Mouse (Mus musculus) urinary bladder, postnatal 10 days (tissue): ENCODE results near the gene Kdm2a.
A peak's percentile ranks its signal among the peaks of the same experiment; 100 is the strongest.

Experiments
- DNase-seq: peaks from one replicate; pipeline ENCODE4 v3.0.0; 2022; ENCODE audit warnings: low spot score

Kdm2a gene

DNA sequence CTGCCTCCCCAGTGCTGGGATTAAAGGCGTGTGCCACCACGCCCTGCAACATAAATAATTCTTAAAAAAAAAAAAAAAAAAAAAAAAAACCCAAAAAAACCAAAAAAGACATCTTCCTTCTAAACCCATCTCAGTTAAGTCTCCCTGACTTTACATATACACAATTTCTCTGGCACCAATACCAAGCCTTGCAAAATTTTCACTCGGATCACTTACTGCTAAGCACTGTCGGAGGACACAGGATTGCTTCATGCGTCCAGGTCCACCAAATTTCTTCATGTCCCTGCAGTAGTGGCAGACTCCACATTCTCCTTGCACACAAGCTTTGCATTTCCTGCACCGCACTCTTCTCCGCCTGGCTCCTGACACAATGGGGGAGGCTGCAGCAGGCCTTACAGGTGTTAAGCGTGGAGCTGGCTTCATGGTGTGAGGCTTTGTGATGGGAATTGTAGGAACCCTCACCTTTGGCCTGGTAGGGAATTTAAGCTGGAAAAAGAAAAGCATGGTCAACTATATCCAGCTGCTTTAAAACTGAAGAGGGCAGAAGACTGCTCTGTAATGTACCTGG lies 69.3 kb downstream of the Kdm2a start:
- DNase-seq: no peak

DNA sequence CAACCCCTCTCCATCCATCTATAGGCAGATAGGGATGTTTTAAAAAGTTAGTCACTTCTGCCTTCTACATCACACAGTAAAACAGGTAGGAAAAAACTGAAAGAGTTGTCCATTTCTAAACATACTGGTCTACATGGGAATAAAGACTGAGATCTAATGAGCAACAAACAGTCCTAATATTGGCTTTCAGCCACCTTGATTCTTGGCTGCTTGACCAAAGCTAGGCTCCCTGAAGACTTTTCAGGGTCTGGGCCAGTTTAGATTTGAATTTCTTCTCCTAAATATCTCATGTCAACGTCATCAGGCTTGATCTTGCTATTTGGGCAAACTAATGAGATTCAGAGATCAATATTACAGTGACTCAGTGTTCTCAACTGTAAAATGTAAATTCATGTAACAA lies 71.2 kb downstream of the Kdm2a start:
- DNase-seq: no peak

DNA sequence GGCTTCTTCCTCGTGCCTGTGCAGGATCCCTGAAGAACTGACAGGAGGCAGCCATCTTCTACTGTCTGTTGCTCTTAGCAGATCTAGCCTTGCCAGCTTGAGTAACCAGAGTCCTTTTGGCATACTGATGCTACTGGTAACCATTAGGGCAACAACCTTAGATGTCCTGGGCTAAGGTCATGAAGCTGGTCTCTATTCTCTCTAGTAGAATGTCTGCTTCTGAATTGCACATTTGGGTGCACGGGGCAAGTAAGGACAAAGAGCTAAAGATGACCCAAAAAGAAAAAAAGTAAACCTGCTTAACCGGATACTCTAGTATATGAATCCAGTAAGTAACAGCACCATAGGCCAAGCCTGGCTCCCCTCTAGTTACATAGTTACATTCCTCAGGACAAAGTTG lies 72.0 kb downstream of the Kdm2a start:
- DNase-seq: no peak

DNA sequence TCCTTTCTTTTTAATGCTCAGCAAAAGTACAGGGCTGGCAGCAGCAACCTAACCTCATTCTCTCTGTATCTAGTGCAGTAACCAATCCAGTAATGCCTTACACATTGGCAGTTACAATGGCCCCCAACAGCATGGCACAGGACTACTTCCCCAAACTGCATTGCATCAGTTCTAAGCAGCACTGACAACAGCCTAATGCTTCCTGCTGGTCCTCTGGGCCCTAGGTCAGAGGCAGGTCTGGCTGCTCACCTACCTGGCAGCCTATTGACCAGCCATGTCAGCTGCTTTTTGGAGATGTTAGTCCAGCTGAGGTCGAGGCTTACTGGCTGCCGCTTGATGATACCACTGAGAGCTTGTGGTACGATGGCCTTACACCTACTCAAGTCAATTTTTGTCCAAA lies 76.0 kb downstream of the Kdm2a start:
- DNase-seq: no peak

DNA sequence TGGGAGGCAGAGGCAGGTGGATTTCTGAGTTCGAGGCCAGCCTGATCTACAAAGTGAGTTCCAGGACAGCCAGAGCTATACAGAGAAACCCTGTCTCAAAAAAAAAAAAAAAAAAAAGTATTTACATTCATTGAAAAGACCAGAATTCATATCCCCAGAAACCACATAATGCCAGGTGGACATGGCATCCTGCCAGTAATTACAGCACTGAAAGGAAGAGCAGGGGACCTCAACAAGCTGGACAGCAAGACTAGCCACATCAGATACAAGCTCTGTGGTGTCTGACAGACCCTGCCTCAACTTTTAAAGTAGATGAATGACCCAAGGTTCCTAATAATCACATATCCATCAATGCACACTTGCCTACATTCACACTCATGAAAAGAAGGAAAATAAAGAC lies 76.5 kb downstream of the Kdm2a start:
- DNase-seq: no peak

DNA sequence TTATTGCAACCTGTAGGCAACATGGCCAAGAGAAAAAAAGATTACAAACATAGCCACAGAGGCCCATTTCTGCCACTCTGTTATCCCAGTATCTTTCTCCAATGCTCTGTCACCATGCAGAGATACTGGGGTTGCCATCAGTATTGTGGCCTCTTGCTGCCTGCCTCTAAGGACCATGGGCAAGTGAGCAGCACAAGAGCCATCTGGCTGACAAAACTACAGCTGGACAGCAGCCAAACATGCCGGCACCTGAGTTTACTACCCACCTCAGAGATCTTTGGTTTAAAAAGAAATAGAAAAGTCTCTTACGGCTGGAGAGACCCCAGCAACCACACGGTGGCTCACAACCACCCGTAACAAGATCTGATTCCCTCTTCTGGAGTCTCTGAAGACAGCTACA lies 78.8 kb downstream of the Kdm2a start:
- no peak for DNase-seq

DNA sequence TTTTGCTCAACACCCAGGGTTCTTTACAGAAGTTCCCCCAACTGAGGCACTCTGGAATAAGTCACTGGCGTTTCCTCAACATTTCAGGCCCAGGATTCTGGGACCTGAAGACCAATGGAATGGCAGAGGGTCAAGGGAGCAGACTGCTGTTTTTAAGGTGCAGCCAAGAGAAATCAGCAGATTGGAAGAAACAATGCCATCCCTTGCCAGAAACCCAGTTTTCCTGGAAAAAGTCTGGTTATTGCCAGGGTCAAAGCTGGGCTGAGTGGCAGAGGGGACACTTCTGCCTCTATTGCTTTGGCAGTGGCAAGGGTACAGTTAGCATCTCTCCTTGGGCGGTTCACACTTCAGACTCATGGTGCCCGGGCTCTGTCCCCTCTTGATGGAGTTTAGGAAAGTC lies 80.9 kb downstream of the Kdm2a start:
- DNase-seq: no peak

DNA sequence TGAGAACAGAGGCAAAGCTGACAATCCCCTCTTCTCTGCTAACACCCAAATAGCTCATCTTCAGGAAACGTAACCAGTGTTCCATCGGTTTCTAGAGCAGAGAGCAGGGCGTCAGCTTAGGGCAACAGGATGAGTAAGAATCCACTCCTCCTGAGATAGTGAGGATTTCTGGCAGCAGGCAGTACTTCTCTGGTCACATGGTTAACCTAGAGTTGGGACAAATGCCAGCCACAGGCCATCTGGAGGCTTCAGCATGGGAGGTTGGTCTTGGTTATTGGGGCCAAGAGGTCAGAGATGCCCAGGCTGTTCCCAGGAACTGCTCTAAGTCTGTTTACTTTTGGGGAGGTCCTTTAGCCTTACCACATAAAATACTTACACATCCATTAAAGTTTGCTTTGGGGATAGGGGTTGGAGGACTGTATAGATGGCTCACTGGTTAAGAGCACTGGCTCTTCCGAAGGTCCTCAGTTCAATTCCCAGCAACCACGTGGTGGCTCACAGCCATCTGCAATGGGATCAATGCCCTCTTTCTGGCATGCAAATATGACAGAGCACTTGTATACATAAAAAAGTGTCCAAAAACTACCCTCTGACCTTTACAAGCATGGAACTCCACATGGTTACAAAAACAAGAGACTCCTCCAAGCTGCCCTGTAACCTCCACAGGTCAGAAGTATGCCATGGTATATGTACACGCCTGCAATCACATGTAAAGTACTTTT lies 82.7 kb downstream of the Kdm2a start:
- DNase-seq: no peak

DNA sequence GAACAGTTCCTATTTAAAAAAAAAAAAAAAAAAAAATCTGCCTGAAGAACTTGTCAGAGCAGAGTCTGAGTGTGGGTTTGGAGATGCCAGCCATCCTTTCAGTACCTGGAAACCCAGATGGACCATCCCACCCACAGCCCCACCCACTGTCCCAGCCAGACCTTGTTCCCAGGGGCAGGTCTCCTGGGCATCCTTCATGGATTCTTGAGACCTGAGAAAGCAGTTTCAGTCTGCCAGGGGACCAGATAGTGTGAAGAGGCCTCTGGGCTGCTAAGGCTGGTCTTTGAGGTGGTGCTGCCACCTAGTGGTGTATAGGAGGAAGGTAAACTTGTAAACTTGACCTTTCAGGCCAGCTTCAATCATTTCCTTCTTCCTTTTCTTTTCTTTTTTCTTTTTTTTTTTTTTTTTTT lies 88.3 kb downstream of the Kdm2a start:
- no peak for DNase-seq

DNA sequence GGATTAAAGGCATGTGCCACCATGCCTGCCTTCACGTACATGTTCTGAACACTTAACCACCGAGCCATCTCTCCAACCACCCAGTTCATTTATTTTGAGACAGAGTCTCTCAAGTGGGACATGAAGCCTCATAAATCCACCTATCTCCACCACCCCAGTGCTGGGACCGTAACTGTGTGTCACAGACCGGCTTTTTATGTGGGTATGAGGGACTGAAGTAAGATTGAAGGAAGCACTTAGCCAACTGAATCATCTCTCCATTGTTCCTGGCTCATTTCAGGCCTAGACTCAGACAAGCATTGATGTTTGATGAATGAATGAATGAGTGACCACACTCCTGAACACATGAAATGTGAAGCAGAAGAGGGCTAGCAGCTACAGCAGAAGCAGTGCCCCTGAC lies 88.8 kb downstream of the Kdm2a start:
- no peak for DNase-seq

DNA sequence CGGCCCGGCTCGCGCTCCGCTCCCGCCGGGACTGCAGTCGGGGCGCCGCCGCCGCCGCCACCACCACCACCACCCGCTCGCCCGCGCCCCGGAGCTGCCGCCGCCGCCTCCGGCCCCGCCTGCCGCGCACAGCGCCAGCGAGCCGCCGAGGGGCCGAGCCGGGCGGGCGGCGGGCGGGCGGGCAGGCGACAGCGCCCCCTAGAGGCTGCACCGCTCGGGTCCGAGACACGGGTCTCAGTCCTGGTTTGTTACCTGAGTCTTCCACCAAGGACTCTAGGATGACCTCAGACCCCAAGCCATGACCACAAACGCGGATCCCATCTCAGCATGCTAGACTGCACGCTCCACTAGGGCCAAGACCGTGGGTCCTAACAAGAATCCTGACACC lies 91.9 kb downstream of the Kdm2a start, which contains the start of gene Grk2:
Gene Grk2, minus strand, starts transcription at position 33 of the 388 bp plus-strand sequence.
- peak; percentile 52 for DNase-seq

DNA sequence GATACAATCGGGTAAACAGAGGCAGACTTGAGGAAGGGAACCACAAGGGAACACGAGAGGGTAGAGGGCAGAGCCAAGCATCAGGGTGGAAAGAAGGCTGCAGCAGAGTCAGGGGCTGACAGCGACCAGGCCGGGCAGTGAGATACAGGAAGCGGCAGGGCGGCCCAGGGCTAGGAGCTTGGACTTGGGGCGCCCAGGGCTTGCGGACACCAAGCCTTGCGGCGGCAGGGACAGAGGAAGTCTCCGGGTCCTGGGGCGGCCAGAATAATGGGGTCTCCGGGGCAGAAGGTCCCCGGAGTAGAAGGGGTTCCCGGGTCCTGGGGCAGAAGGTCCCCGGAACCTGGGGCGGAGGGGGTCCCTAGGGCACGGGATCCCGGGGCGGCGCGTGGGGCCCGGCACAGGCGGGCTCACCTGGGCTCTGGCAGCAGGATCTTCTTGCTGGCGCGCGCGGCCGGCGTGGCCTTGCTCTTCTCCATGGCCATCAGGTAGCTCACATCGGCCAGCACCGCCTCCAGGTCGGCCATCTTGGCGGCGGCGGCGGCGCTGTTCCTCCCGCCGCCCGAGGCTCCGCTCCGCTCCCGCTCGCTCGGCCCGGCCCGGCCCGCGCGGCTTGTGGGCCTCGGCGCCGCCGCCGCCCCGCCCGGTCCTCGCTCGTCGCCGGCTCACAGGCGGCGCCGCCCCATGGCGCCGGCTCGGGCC lies 92.4 kb downstream of the Kdm2a start:
- DNase-seq: no peak

DNA sequence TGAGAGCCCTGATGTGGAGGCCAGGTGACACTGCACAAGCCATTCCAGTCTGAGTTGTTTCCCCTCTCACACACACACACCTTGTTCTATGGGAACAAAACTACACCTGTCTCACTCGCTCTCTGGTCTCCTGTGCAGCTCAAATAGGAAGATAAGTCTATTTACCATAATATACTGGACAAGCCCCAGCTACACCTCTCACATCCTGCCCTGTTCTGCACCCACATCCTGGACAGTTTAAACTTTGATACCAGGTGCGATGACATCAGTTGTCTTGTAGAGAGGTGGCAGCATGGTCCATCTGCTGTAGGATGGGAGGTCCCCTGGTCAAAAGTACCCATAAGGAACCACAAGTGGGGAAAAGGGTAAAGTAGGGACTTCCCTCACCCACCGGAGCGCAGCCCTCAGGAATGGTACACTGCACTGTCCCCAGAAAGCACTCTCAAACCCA lies 93.2 kb downstream of the Kdm2a start:
- no peak for DNase-seq

DNA sequence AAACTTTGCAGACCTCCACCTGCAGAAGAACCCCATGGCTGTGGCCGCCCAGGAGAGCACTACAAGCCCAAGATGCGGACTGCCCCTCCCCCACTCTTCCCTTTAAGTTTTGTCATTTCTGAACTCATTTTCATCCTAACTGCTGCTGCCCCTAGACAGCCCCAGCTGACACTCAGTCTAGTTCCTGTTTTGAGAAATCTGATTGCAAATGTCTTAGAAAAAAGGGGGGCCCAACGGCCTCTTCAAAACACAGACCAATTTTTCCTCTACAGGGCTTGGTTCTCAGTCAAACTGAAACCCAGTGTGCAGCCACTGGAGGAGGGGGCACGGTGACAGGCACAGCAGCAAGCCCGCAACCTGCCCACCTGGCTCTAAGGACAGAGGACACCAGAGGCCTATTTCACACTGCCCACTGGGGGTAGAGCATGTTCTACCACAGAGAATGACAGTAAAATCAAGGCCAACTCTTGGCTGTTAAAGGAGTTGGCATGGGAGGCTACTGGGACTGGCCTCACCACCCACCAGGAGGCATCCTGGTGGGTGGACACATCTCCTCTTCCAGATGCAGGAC lies 93.7 kb downstream of the Kdm2a start:
- DNase-seq: no peak

DNA sequence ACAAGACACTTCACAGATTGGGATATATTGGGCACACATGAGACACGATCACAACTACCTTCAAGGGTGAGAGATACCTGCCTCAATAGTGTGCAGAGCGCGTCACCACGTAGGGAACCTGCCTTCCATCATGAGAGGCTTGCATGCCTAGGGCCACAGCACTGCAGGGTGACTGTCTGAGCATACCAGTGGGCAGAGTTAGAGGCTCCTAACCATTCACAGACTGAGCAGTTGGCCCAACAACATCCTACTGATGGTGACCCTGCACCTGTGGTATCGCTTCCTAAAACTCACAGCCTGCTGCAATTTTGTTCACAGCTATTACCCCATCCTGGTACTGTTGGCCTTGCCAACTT lies 94.5 kb downstream of the Kdm2a start:
- no peak for DNase-seq

DNA sequence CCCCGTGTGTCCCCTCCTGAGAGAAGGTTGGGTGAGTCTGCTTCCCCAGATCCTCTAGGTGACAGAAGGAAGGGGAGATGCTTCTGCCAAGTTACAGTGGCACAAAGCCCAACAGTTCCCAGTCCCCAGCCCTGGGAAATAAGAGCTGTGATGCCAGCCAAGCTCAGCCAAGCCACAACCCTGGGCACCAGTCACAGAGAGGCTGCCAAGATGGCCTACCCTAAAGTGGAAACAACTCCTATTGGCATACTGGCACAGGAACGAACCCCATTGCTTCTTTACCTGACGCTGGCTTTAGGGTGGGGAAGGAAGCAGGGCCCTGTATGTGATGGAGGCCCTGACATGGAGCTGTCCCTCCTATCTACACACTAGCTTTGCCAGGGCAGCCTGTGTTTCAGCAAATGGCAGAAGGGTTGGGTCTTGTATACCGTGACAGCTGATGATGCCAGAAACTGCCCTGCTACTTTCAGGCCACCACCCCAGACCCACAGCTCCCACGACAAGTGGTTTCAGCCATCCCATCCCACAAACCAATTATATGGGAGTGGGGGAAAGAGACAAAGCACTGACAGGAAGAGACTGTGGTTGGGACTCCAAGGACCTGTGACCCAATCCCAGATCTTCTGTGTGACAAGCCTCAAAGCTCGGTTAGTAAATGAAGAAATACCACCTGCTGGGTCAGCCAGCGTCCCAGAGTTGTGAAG lies 95.0 kb downstream of the Kdm2a start:
- DNase-seq: no peak

DNA sequence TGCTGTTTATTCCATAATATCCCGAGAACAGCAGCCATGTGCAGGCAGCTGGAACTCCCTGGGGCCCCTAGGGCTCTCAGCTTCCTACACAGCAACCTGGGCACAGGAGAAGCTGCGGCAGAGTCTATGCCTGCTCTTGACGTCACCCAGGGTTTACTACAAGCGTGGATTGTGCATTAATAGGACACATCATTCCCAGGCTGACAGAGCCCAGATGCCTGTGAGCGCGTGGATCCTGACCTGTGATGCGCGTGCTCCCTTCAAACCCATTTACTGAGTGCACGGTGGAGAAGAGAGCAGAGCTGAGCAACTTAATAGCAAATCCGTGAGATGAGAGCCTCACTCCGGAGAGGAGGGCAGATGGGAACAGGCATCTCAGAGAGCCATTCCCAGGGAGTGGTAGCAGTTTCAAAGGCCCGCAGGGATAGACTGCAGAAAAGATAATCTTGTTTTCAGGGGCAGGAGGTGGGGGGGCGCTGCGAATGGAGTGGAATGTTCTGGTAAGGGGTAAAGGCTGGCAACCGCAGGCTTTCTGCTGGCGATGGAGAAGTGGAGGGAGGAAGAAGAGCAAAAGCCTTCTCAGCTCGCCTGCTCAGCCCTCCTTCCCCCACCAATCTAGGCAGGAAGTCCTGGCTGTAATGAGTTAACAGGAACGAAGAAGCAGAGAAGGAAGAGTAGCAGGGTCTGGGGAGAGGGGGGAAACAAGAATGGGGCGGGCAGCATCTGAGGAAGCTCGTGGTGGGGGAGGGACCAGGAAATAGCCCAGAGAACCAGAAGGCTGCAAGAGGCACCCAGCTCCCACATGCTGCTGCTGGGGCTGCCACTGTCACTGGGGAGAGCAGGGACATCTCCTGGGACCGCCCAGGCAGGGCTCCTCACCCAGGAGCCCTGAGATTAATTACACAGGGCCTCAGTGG lies 96.1 kb downstream of the Kdm2a start:
- no peak for DNase-seq

DNA sequence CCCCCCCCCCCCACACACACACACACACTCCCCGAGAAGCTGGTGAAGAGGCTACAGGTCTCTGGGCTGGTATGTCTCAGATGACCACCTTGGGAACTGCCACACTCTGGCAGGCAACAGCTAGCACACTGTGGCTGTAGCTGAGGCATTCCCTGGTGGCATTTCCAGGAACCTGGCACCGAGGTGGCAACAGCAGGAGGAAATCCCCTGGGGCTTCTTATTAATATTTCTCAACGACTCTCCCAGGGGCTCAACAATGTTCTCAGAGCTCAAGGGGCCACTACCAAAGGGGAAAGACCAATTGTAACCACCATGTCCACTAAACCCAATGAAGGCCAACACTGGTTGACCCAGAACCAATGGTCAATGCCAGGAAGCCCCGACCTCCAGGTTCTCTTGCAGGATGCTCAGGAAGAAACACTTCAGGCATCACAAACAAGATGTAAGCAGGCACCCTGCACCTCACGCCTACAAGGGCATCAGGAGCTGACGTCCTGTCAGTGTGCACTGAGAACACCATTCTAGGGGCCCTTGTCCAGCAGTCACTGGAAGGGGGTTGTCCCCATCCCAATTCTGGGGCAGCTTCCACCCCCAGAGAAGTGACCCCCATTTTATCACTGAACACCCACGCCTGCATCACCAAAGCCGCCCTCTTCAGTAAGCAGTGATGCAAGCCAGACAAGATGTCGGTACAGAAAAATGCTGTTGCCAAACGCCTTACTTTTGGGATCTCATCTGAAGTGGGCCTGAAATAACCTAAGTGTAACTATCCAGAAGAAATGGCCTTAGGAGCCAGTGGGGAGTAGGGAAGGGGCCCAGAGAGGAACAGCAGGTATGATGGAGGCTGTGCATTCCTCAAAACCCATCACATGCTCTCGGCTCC lies 97.0 kb downstream of the Kdm2a start:
- no peak for DNase-seq

DNA sequence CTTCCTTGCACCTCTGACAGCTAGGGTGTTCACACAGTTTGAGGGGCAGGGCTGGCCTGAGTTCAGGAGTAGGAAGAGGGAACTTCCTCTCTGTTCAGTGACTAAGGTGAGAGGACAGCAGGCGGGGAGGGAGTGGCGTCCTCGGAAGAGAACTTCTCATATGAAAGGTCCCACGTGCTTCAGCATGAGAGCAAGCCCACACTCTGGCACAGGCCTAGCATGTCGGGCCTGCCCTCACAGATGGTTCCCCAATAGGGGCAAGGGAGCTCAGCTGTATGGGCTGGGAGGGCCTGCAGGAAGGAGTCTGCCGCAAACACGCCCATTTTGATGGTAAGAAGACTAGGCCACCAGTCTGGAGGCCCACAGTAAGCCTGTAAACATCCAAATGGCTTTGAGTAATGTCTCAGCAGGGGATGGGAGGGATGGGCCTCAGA lies 97.8 kb downstream of the Kdm2a start:
- no peak for DNase-seq

DNA sequence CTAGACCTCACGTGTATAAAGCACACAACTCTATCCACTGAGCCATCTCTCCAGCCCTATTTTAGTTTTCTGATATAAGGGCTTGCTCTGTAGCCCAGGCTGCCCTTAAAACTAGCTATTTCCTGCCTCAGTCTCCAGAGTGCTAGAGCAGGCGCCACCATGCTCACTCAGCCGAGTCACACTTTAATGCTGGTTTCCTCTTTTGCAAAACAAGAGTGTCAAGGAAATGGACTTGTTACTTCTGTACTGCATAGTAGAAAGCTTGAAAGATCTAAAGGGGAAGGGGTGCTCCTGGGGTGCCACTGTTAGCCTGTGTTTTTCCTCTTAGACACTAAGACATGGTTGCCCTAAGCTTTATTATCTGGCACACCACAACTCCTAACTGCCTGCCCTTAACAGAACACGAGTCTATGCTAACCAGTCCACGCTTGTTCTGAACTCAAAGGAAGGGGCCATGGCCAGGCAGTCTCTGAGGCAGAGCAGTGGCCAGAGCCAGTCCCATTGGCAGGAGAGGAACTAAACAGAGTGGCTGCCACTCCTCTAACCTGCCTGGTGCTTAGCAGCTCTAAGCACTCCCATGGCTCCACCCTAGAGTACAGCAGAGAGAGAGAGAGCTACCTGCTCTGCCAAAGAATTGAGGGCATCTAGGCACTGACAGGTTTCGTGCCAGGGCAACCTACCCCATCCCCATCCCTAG lies 98.4 kb downstream of the Kdm2a start:
- DNase-seq: no peak
